In the genomic region with DNA sequence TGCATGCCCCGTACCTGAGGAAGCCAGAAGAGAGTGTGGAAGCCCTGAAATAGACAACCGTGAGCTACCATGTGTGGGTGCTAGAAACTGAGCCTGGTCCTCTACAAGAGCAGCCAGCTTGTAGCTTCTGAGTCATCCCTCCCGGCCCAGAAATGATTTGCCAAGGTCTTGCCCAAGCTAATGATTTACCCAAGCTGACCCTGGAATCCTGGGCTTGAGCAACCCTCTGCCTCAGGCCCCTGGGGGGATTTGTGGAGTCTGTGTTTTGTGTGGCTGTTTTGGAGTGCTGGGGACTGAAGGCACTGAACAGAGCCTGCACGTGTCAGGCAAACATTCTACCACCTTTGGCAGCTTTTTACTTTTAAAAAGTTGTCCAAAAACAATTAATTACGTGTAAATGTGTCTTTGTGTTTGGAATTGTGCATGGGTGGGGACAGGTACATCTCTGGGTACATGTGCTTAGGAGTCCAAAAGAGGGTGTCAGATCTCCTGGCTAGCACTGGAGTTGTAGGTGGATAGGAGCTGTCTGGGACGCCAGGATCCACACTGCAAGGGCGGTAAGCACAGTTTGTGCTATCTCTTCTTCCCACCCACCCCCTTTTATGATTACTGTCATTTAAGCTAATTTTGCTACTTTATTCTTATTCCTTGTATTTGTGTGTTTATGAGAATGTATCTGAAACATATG, we compare ENCODE assay signal across 17 mouse cellular contexts. TPM values are rescaled to one million over a fixed set of nuclear protein-coding genes. Genes with fewer than 3 reads are reported as not detected.
DNase-seq lines count a peak whose midpoint lies in the region; ATAC-seq and TF ChIP-seq lines count a peak whose summit lies in the region.
"Had no signal": no experiment of that assay in that cellular context is flagged by ENCODE, and none has a peak within 500 bp of the region (broad histone marks: within the 10 kb centered on the region; RNA-seq: fewer than 3 reads in every experiment).

No protein-coding gene starts in this region.

- H3K9me3 ChIP-seq in lung, postnatal 0 days (ENCODE audit: low read length), result no peaks in the 10 kb centered on the region
- H3K9me3 ChIP-seq in intestine, embryonic 16.5 days (ENCODE audit: control insufficient read depth, low read length), result no peaks in the 10 kb centered on the region
- no peaks in the 10 kb centered on the region for H3K9me3 ChIP-seq in liver, postnatal 0 days (ENCODE audit: low read length)
- H3K9me3 ChIP-seq in hindbrain, postnatal 0 days (ENCODE audit: low read length), result no peaks in the 10 kb centered on the region

- peak; percentile 24 for DNase-seq in lung, postnatal 0 days (ENCODE audit: low spot score)
- DNase-seq in lung, postnatal 14 days, result no peak
- DNase-seq in kidney, postnatal 14 days, result peak; percentile 78
- DNase-seq in liver, postnatal 0 days, result peak; percentile 53
- no peak for DNase-seq in left cerebral cortex, postnatal 36 days (ENCODE audit: low spot score in 2 of 2)
- DNase-seq in hindbrain, postnatal 0 days (ENCODE audit: low spot score), result no peak
- no peak for DNase-seq in frontal cortex, postnatal 14 days (ENCODE audit: low spot score in 2 of 2)
- DNase-seq: cerebellum, postnatal 14 days had no signal

- H3K4me1 ChIP-seq in lung, postnatal 0 days (ENCODE audit: insufficient read depth, low read depth, low read length), result 0 out of 2 replicates have a peak, but pooled peaks cover 5% of the 10 kb centered on the region
- H3K4me1 ChIP-seq in intestine, embryonic 16.5 days (ENCODE audit: control insufficient read depth, insufficient read depth, low read length), result peaks cover 8% of the 10 kb centered on the region
- H3K4me1 ChIP-seq in liver, postnatal 0 days (ENCODE audit: insufficient read depth), result no peaks in the 10 kb centered on the region
- H3K4me1 ChIP-seq in hindbrain, postnatal 0 days (ENCODE audit: insufficient read depth, low read length), result peaks cover 4% of the 10 kb centered on the region

- no peak overlapping the region for H3K27ac ChIP-seq in lung, postnatal 0 days (ENCODE audit: low read length)
- H3K27ac ChIP-seq in intestine, embryonic 16.5 days (ENCODE audit: low read length), result no peak overlapping the region
- peak overlapping the region; percentile 51; the same call in 1 of the 2 replicates for H3K27ac ChIP-seq in liver, postnatal 0 days (ENCODE audit: low read depth)
- H3K27ac ChIP-seq in hindbrain, postnatal 0 days, result no peak overlapping the region
- H3K27ac ChIP-seq: macrophage had no signal

- TF ChIP-seq EP300 in lung, postnatal 0 days (IDR thresholded peaks at IDR 0.05), result no peak
- TF ChIP-seq EP300 in liver, postnatal 0 days (IDR thresholded peaks at IDR 0.05; ENCODE audit: low read depth), result no peak

- H3K27me3 ChIP-seq in lung, postnatal 0 days (replicated peaks; ENCODE audit: insufficient read depth, low read length), result no peaks in the 10 kb centered on the region
- H3K27me3 ChIP-seq in intestine, embryonic 16.5 days (replicated peaks; ENCODE audit: control insufficient read depth, insufficient read depth, low read length), result no peaks in the 10 kb centered on the region
- no peaks in the 10 kb centered on the region for H3K27me3 ChIP-seq in liver, postnatal 0 days (ENCODE audit: insufficient read depth, low read length)
- H3K27me3 ChIP-seq in hindbrain, postnatal 0 days (ENCODE audit: insufficient read depth, low read length), result no peaks in the 10 kb centered on the region

- no peak overlapping the region for H3K4me2 ChIP-seq in lung, postnatal 0 days (replicated peaks; ENCODE audit: low read depth, low read length)
- H3K4me2 ChIP-seq in intestine, embryonic 16.5 days (ENCODE audit: low read depth, low read length), result no peak overlapping the region
- no peak overlapping the region for H3K4me2 ChIP-seq in liver, postnatal 0 days (ENCODE audit: low read depth, low read length)
- H3K4me2 ChIP-seq in hindbrain, postnatal 0 days (ENCODE audit: low read depth, low read length), result no peak overlapping the region
- H3K4me2 ChIP-seq: heart, embryonic 11.5 days had no signal

- no peak overlapping the region for H3K9ac ChIP-seq in lung, postnatal 0 days (replicated peaks; ENCODE audit: low read depth)
- 0 out of 2 replicates have a peak overlapping the region, but pooled peaks have one; percentile 3 for H3K9ac ChIP-seq in intestine, embryonic 16.5 days (ENCODE audit: low read depth, low read length)
- no peak overlapping the region for H3K9ac ChIP-seq in liver, postnatal 0 days (replicated peaks)
- H3K9ac ChIP-seq in hindbrain, postnatal 0 days (replicated peaks; ENCODE audit: low read length), result no peak overlapping the region

- WGBS in lung, postnatal 0 days, result 66% methylated on average over 7 of the region's 7 CpGs
- 58% methylated on average over 7 of the region's 7 CpGs for WGBS in intestine, embryonic 16.5 days
- WGBS in liver, postnatal 0 days (ENCODE audit: insufficient replicate concordance), result 54% methylated on average over 7 of the region's 7 CpGs
- WGBS in hindbrain, postnatal 0 days, result 84% methylated on average over 7 of the region's 7 CpGs

- intact Hi-C loops in left cerebral cortex, postnatal 36 days (cut with DNase I), result no loop called here

- no peaks in the 10 kb centered on the region for H3K36me3 ChIP-seq in lung, postnatal 0 days (ENCODE audit: insufficient read depth, low read length)
- H3K36me3 ChIP-seq in intestine, embryonic 16.5 days (ENCODE audit: control insufficient read depth, insufficient read depth, low read length), result no peaks in the 10 kb centered on the region
- no peaks in the 10 kb centered on the region for H3K36me3 ChIP-seq in liver, postnatal 0 days (replicated peaks; ENCODE audit: insufficient read depth, low read length)
- no peaks in the 10 kb centered on the region for H3K36me3 ChIP-seq in hindbrain, postnatal 0 days (ENCODE audit: insufficient read depth, low read length)

- no peak for ATAC-seq in lung, postnatal 0 days
- peak; percentile 77 for ATAC-seq in intestine, embryonic 16.5 days
- ATAC-seq in liver, postnatal 0 days, result peak; percentile 88
- no peak for ATAC-seq in hindbrain, postnatal 0 days

- no peak overlapping the region for H3K4me3 ChIP-seq in lung, postnatal 0 days (ENCODE audit: low read depth, low read length)
- H3K4me3 ChIP-seq in intestine, embryonic 16.5 days (ENCODE audit: low read length), result no peak overlapping the region
- H3K4me3 ChIP-seq in liver, postnatal 0 days (ENCODE audit: low read depth, low read length), result no peak overlapping the region
- H3K4me3 ChIP-seq in hindbrain, postnatal 0 days (ENCODE audit: low read length), result no peak overlapping the region

- TF ChIP-seq CTCF in lung, postnatal 0 days (IDR thresholded peaks at IDR 0.05), result no peak
- TF ChIP-seq CTCF in liver, postnatal 0 days (IDR thresholded peaks at IDR 0.05; ENCODE audit: low read depth), result no peak
- TF ChIP-seq CTCF in hindbrain, postnatal 0 days (IDR thresholded peaks at IDR 0.05; ENCODE audit: low read depth), result no peak

RNA-seq across cellular contexts. Expression of a gene that starts 1.4 kb away (rescaled TPM):
- polyA plus RNA-seq in lung, postnatal 0 days (2015; fragmentation: Nextera tagmentation; extraction: Ambion mirVana), result 1.0 and 1.2 TPM in 2 replicates
- 5.3 and 5.7 TPM in 2 replicates for polyA plus RNA-seq in intestine, embryonic 16.5 days (2015; fragmentation: Nextera tagmentation; extraction: Ambion mirVana)
- polyA plus RNA-seq in liver, postnatal 0 days (2015; fragmentation: Nextera tagmentation; extraction: Ambion mirVana), result 0.42 and 0.45 TPM in 2 replicates
- total RNA-seq in left cerebral cortex, postnatal 36 days (2021), result 10 to 100 TPM in 1 of 2 experiments, 1 to 10 TPM in 1; 9.4 to 11.9 TPM
- total RNA-seq in hindbrain, postnatal 0 days (2014; rRNA removed), result 8.4 and 13.5 TPM in 2 replicates
- 9.8 and 10.8 TPM in 2 replicates for polyA plus RNA-seq in hindbrain, postnatal 0 days (2015; fragmentation: Nextera tagmentation; extraction: Ambion mirVana)
- total RNA-seq: hematopoietic stem cell, adult 5-6 weeks; monocyte, adult 5-6 weeks had no signal
- polyA plus RNA-seq: macrophage had no signal

RNA-seq across cellular contexts. Expression of a gene that starts 22.4 kb away (rescaled TPM):
- not detected in 2 replicates for polyA plus RNA-seq in lung, postnatal 0 days (2015; fragmentation: Nextera tagmentation; extraction: Ambion mirVana)
- not detected in 2 replicates for polyA plus RNA-seq in intestine, embryonic 16.5 days (2015; fragmentation: Nextera tagmentation; extraction: Ambion mirVana)
- not detected in 2 replicates for polyA plus RNA-seq in liver, postnatal 0 days (2015; fragmentation: Nextera tagmentation; extraction: Ambion mirVana)
- total RNA-seq in left cerebral cortex, postnatal 36 days (2021), result 1 to 10 TPM in 1 of 2 experiments, not detected in 1; 1.0 TPM
- not detected in 2 replicates for total RNA-seq in hindbrain, postnatal 0 days (2014; rRNA removed)
- polyA plus RNA-seq in hindbrain, postnatal 0 days (2015; fragmentation: Nextera tagmentation; extraction: Ambion mirVana), result not detected in 2 replicates
- total RNA-seq: hematopoietic stem cell, adult 5-6 weeks; monocyte, adult 5-6 weeks had no signal
- polyA plus RNA-seq: embryonic facial prominence, embryonic 14.5 days; heart, embryonic 11.5 days; large intestine, adult 2 months; limb, embryonic 11.5 days; macrophage; stomach, embryonic 16.5 days had no signal

RNA-seq across cellular contexts. Expression of a gene that starts 22.5 kb away (rescaled TPM):
- polyA plus RNA-seq in lung, postnatal 0 days (2015; fragmentation: Nextera tagmentation; extraction: Ambion mirVana), result 0.13 and 0.17 TPM in 2 replicates
- polyA plus RNA-seq in intestine, embryonic 16.5 days (2015; fragmentation: Nextera tagmentation; extraction: Ambion mirVana), result 0.22 TPM in 1 of 2 replicates, not detected in the other
- not detected in 2 replicates for polyA plus RNA-seq in liver, postnatal 0 days (2015; fragmentation: Nextera tagmentation; extraction: Ambion mirVana)
- total RNA-seq in left cerebral cortex, postnatal 36 days (2021), result 1 to 10 TPM; 1.1 TPM
- 1.4 TPM in 1 of 2 replicates, not detected in the other for total RNA-seq in hindbrain, postnatal 0 days (2014; rRNA removed)
- 0.20 and 0.25 TPM in 2 replicates for polyA plus RNA-seq in hindbrain, postnatal 0 days (2015; fragmentation: Nextera tagmentation; extraction: Ambion mirVana)
- total RNA-seq: hematopoietic stem cell, adult 5-6 weeks; monocyte, adult 5-6 weeks had no signal
- polyA plus RNA-seq: macrophage had no signal

RNA-seq across cellular contexts. Expression of a gene that starts 27.0 kb away (rescaled TPM):
- polyA plus RNA-seq in lung, postnatal 0 days (2015; fragmentation: Nextera tagmentation; extraction: Ambion mirVana), result 16.4 and 19.8 TPM in 2 replicates
- 26.1 and 26.6 TPM in 2 replicates for polyA plus RNA-seq in intestine, embryonic 16.5 days (2015; fragmentation: Nextera tagmentation; extraction: Ambion mirVana)
- 5.6 and 7.7 TPM in 2 replicates for polyA plus RNA-seq in liver, postnatal 0 days (2015; fragmentation: Nextera tagmentation; extraction: Ambion mirVana)
- 10 to 100 TPM; 29.7 to 30.7 TPM for total RNA-seq in left cerebral cortex, postnatal 36 days (2021)
- 33.7 and 80.8 TPM in 2 replicates for total RNA-seq in hindbrain, postnatal 0 days (2014; rRNA removed)
- 34.0 and 34.1 TPM in 2 replicates for polyA plus RNA-seq in hindbrain, postnatal 0 days (2015; fragmentation: Nextera tagmentation; extraction: Ambion mirVana)

RNA-seq across cellular contexts. Expression of a gene that starts 35.0 kb away (rescaled TPM):
- polyA plus RNA-seq in lung, postnatal 0 days (2015; fragmentation: Nextera tagmentation; extraction: Ambion mirVana), result 1.3 and 2.0 TPM in 2 replicates
- 21.2 and 21.8 TPM in 2 replicates for polyA plus RNA-seq in intestine, embryonic 16.5 days (2015; fragmentation: Nextera tagmentation; extraction: Ambion mirVana)
- polyA plus RNA-seq in liver, postnatal 0 days (2015; fragmentation: Nextera tagmentation; extraction: Ambion mirVana), result 5.5 and 5.7 TPM in 2 replicates
- 1 to 10 TPM; 1.2 TPM for total RNA-seq in left cerebral cortex, postnatal 36 days (2021)
- total RNA-seq in hindbrain, postnatal 0 days (2014; rRNA removed), result 9.7 and 14.4 TPM in 2 replicates
- 7.2 and 7.5 TPM in 2 replicates for polyA plus RNA-seq in hindbrain, postnatal 0 days (2015; fragmentation: Nextera tagmentation; extraction: Ambion mirVana)

Comparison
In these comparisons a context has a peak if more than half of its experiments do, and no peak if none do; other contexts are left out.
1. DNase-seq: peak in lung, postnatal 0 days (single experiment), kidney, postnatal 14 days (single experiment) and liver, postnatal 0 days (single experiment); none in lung, postnatal 14 days (single experiment), left cerebral cortex, postnatal 36 days (0 of 2), hindbrain, postnatal 0 days (single experiment) and frontal cortex, postnatal 14 days (0 of 2).
2. ATAC-seq: peak in intestine, embryonic 16.5 days (single experiment) and liver, postnatal 0 days (single experiment); none in lung, postnatal 0 days (single experiment) and hindbrain, postnatal 0 days (single experiment).